Mouse (Mus musculus) right cerebral cortex, postnatal 14 days (tissue): ENCODE results near the gene Rab3gap1.
A peak's percentile ranks its signal among the peaks of the same experiment; 100 is the strongest.

ENCODE experiments used
- DNase-seq: peaks from one replicate; pipeline ENCODE4 v3.0.0; 2022

Gene Rab3gap1

GRCm38 (mm10) chr1:127868300-127869261 is at the start of gene Rab3gap1:
Gene Rab3gap1 (plus strand): TSS chr1:127868773.
- DNase-seq: peak; percentile 88

DNA sequence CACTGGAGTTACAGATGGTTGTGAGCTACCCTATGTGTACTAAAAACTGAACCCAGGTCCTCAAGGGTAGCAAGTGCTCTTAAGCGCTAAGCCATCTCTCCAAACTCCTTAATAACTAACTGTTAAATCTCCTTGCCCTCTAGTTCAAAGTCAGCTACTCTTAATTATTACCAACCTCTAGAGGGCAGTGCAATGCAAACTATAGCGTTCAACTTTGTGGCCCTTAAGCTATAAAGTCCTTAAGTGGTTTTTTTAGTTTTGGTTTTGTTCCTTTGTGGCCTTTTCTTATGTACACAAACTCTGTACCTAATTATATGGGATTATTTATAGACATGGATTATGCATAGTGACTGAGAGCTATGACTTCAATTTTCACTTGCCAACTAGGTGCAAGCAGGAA is 41.2 kb upstream of the Rab3gap1 start:
- no peak for DNase-seq

GRCm38 (mm10) chr1:127830215-127830921 is 38.2 kb upstream of the Rab3gap1 start:
- no peak for DNase-seq

DNA sequence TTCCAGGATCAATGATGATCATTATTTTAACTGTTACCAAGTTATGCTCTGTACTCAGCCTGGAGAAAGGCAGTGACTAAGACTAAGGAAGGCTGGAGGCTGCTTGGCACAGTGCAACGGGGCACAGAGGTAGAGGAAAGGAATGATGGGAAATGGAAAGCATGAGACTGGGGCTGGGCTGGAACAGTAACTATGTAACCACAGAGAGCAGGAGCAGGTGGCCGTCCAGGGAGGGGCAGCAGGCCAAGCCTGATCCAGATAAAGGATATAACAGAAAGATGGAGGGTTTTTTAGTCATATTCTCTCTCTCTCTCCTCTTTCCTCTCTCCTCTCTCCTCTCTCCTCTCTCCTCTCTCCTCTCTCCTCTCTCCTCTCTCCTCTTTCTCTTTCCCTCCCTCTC is 34.9 kb upstream of the Rab3gap1 start:
- DNase-seq: no peak

DNA sequence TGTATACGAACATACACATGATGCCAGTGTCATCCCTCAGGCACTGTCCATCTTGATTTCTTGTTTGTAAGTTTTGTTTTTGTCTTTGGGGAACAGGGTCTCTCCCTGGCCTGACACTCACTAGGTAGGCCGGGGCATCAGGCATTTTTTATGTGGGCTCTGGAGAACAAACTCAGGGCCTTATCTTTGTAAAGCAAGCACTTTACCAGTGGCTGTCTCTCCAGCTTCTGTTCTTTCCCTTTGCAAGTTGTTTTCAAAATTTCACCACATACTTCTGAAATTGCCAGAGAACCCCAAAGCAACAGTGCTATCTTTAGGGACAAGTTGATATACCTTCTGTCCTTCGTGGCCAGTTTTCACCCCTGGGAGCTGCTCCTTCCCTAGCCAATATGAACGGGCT is 34.4 kb upstream of the Rab3gap1 start:
- DNase-seq: no peak

DNA sequence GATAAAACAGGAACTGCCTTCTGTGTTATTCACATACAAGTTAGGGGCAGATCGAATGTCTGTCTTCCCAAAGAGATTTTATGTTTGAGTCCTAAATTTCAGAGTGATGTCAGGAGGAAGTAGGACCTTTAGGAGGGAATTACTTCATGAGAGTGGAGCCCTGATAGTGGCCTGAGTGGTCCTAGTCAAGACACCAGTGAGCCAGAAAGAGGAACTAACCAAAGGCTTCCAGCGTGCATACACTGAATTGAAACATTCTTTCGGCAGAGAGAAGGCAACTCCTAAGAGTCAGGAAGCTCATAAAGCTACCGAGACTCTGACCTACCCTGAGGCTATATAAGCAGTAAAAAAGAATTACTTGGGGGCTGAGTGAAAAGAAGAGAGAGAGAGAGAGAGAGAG is 32.0 kb upstream of the Rab3gap1 start:
- no peak for DNase-seq

DNA sequence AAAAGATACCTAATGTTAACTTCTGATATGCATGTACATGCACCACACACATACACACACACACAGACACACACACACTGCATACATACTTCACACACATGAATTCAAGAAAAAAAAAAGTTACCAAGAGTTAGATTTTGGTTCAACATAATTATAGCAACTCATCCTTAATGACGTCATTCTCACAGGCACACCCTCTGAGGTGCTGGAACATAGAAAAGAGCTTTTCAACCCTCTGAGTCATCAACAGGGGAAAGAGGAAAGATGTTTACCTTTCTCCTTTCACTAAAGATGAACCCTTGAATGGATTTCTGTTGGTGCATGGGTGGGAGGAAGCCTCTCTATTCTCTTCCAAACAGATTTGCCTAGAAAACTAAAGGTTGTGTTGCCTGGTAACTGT is 30.0 kb upstream of the Rab3gap1 start:
- no peak for DNase-seq

DNA sequence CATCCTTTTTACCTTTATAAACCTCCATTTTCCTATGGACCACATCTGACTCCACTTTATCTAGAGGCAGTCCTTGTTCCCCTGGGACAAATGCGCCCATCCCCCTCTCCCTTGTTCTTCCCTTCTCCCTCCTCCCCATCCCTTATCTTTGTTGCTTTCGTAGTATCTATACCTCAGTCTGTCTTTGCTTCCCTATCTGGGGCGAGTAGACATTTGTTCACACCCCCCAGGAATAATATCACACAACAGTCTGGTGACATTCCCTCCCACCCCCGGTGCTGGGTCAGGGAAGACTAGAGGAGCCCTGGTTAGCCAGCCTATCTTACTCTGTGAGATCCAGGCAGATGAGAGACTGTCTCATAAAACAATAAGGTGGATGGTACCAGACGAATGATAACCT is 23.1 kb upstream of the Rab3gap1 start:
- no peak for DNase-seq

- DNase-seq: no peak
Measured at GRCm38 (mm10) chr1:127850075-127850610, 18.4 kb upstream of the Rab3gap1 start.

GRCm38 (mm10) chr1:127854486-127855222 is 13.9 kb upstream of the Rab3gap1 start, which contains the start of gene Map3k19:
Gene Map3k19 (minus strand): TSS chr1:127855031.
- peak; percentile 22 for DNase-seq

DNA sequence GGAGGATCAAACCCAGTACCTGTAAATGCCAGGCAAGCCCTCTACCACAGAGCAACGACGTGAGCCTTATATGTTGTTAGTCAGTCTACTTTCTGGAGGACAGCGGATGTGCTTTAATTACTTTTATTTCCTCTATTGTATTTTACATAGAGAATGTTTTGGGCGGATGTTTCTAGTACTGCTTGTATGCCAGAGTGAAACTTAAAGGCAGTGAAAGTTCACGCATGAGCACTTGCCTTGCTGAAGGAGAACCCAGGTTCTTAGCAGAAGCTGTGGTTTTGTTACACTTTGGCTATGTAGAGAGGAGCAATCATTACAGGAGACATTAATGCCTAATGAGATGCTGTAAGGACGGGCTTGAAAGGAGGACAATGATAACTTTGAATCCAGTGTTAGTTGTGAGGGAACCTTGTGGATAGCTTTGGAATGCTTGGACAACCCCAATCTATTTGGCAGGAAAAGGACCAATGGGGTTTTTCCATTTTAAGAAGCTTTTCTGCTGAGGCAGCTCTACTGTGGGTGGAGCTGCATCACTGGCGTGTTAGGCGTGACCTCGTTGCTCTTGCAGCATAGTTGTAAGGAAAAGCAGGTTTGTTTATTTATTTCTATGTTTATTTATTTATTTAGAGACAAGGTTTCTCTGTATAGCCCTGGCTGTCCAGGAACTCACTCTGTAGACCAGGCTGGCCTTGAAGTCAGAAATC is 9.5 kb upstream of the Rab3gap1 start:
- DNase-seq: no peak

DNA sequence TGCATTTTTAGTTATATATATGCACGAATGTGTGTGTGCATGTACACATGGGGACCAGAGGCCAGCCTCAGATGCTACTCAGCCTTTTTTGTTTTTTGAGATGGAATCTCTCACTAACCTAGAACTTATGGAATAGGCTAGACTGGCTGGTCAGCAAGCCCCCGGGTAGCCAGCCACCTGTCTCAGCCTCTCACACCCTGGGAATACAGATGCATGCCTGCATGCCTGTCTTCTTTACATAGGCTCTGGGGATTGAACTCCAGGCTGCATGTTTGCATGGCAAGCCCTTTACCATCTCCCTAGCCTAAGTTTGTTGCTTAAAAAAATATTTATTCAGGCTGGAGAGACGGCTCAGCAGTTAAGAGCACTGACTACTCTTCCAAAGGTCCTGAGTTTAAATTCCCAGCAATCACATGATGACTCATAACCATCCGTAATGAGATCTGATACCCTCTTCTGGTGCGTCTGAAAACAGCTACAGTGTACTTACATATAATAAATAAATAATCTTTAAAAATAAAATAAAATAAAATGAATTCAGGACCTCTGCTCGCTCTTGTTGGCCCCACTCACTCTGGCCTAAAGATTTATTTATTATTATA is 8.7 kb upstream of the Rab3gap1 start:
- no peak for DNase-seq

DNA sequence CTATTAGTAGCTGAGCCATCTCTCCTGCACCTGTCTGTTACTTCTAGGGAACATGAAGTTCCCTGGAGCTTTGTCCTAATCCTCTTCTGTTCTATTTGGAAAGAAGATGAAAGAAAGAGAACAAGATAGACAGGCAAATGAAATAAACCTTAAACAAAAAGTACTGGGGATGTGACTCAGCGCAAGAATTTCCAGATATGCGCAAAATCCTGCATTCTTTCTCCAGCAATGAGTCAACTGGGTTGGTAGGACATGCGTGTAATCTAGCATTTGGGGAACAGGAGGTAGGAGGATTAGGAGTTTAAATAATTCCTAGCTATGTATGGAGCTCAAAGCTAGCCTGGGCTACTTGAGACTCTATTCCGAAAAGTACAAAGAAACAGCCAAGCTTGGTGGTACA is 8.1 kb upstream of the Rab3gap1 start:
- no peak for DNase-seq

GRCm38 (mm10) chr1:127861900-127862299 is 6.7 kb upstream of the Rab3gap1 start:
- DNase-seq: no peak

DNA sequence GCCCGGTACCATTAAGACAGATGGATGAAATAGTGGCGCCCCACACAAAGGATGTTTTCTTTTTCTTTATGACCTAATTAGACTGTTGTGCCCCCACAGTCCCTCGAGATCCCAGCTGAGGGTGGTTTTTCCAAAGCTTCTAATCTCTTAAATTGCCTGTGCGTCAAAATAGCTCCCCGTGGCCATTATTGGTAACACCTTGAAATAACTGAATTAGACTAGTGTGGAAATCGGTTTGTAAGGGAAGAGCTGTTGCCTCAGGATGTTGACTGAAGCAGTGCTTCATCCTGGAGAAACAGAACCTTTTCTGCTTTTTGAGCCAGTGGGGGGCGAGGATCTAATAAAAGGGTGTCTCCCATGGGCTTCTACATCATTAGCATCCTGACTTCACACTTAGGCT is 4.8 kb upstream of the Rab3gap1 start:
- no peak for DNase-seq

- DNase-seq: no peak
Measured at GRCm38 (mm10) chr1:127869276-127869675, 703 bp downstream of the Rab3gap1 start.

DNA sequence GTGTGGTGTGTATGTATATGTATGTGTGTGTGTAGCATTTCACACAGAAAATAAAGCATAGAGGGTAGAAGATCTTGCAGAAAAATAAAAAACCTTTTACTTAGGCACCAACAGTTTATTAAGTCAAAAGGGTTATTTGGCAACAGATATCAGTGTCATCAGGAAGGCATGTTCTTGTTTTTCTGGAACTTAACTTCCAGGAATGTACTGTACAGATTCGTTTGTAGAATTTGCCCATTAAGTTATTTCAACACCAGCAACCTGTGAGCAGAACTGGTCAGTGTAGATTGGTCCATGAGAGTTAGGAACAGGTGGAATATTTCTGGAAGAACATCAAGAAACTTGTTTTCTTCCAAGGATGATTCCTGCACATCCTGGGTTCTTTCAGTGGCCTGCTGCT is 30.8 kb downstream of the Rab3gap1 start:
- DNase-seq: no peak

DNA sequence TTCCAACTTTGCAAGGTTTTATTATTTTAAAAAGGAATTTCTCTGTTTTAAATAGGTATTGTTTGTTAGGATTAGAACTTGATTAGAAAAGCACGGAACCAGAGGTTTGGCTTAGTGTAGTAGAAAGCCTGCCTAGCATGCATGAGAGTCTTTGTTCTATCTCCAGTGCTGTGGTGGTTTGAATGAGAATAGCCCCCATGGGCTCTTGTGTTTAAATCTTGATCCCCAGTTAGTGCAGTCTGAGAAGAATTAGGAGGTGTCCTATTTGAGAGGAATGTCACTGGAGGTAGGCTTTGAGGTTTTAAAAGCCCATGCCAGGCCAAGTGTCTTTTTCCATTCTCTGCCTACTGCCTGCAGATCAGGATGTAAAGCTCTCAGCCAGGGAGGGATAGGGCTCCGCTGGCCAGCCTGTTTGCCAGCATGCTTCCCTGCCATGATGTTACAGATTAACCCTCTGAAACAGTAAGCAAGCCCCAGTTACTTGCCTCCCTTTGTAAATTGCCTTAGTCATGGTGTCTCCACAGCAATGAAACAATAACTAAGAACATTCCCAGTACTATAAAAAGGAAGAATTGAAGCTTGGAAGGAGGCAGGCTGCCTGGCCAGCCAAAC is 36.3 kb downstream of the Rab3gap1 start:
- DNase-seq: no peak

- no peak for DNase-seq
Measured at GRCm38 (mm10) chr1:127913116-127913515, 44.5 kb downstream of the Rab3gap1 start.

- DNase-seq: no peak
Measured at GRCm38 (mm10) chr1:127915316-127915715, 46.7 kb downstream of the Rab3gap1 start.

DNA sequence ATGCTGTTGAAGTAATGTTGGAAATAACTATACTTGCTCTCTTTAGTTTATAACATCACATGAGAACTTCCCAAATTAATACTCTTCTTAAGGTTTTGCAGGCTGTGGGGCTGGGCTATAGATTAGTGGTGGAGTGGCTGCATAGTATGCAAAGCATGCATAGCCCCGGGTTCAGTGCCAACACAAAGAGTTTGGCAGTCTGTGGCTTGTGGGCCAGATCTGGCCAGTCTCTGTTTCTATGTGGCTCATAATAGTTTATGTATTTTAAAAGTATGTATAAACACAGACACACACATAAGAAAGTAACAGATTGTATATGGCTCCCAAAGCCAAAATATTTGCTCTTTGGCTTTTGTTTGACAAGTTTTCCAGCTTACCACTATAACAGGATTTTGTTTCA is 47.2 kb downstream of the Rab3gap1 start:
- DNase-seq: no peak
